ENCODE assay signal across 9 mouse cellular contexts in the genomic region with DNA sequence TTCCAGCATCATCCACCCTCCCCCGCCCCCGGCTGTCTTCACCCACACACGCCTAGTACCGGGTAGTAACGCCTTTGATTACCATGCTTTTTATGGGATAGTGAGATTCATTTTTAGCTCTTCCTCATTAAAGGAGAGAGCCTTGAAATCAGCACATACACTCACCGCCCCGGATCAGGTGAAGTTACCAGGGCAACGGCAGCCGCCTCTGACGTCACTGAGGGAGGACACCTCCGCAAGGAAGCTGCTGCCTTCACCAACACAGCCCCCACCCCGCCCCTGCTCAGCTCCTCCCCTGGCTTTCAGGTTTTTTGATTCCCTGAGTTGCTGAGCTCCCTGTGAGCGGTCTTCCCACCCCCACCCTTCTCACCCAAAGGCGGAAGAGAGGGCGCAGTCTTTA.
DNase-seq lines count a peak whose midpoint lies in the region; ATAC-seq and TF ChIP-seq lines count a peak whose summit lies in the region.
"Had no signal": no experiment of that assay in that cellular context is flagged by ENCODE, and none has a peak within 500 bp of the region (broad histone marks: within the 10 kb centered on the region; RNA-seq: fewer than 3 reads in every experiment).

No protein-coding gene starts in this region.

- 0 out of 2 replicates have a peak, but pooled peaks cover 3% of the 10 kb centered on the region for H3K4me1 ChIP-seq in kidney, adult 2 months (ENCODE audit: control insufficient read depth, insufficient read depth, low read length)
- H3K4me1 ChIP-seq in forebrain, embryonic 15.5 days, result peaks cover 8% of the 10 kb centered on the region
- peaks cover 8% of the 10 kb centered on the region for H3K4me1 ChIP-seq in liver, embryonic 12.5 days

- peak; percentile 6 for DNase-seq in kidney, adult 2 months
- DNase-seq in kidney, adult 9 months, result no peak
- peak; percentile 12 for DNase-seq in cerebellum, adult 11 months
- DNase-seq in kidney, postnatal 14 days, result peak; percentile 11
- DNase-seq in retina, postnatal 1 day, result peak; percentile 64
- DNase-seq in Muller cell, postnatal 12 days (ENCODE audit: inconsistent ontology term), result no peak

- H3K4me2 ChIP-seq in forebrain, embryonic 15.5 days (replicated peaks), result peak overlapping the region; percentile 45
- peak overlapping the region; percentile 52 for H3K4me2 ChIP-seq in liver, embryonic 12.5 days

- no peaks in the 10 kb centered on the region for H3K36me3 ChIP-seq in kidney, adult 2 months (ENCODE audit: control insufficient read depth, insufficient read depth, low read length)
- H3K36me3 ChIP-seq in forebrain, embryonic 15.5 days, result no peaks in the 10 kb centered on the region
- no peaks in the 10 kb centered on the region for H3K36me3 ChIP-seq in liver, embryonic 12.5 days

- peak overlapping the region; percentile 27 for H3K9ac ChIP-seq in forebrain, embryonic 15.5 days (replicated peaks)
- H3K9ac ChIP-seq in liver, embryonic 12.5 days, result no peak overlapping the region

- 12% methylated on average over 15 of the region's 15 CpGs for WGBS in kidney, adult 2 months
- 10% methylated on average over 15 of the region's 15 CpGs for WGBS in forebrain, embryonic 15.5 days
- 11% methylated on average over 15 of the region's 15 CpGs for WGBS in liver, embryonic 12.5 days (ENCODE audit: insufficient replicate concordance)

- TF ChIP-seq CTCF in kidney, adult 2 months (conservative IDR thresholded peaks at IDR 0.05; ENCODE audit: insufficient read depth, insufficient read length, low read depth, low read length), result no peak

- no peaks in the 10 kb centered on the region for H3K9me3 ChIP-seq in forebrain, embryonic 15.5 days
- no peaks in the 10 kb centered on the region for H3K9me3 ChIP-seq in liver, embryonic 12.5 days (replicated peaks)

- ATAC-seq in forebrain, embryonic 15.5 days (replicated peaks), result peak; percentile 90
- peak; percentile 73 for ATAC-seq in liver, embryonic 12.5 days
- ATAC-seq: Patski had no signal

- H3K27ac ChIP-seq in kidney, adult 2 months (ENCODE audit: insufficient read depth, low read depth, low read length), result no peak overlapping the region
- peak overlapping the region; percentile 72 for H3K27ac ChIP-seq in forebrain, embryonic 15.5 days (replicated peaks)
- H3K27ac ChIP-seq in liver, embryonic 12.5 days, result no peak overlapping the region

- no peak overlapping the region for H3K4me3 ChIP-seq in kidney, adult 2 months (ENCODE audit: insufficient read depth, low read depth, low read length)
- peak overlapping the region; percentile 33 for H3K4me3 ChIP-seq in forebrain, embryonic 15.5 days
- H3K4me3 ChIP-seq in liver, embryonic 12.5 days, result no peak overlapping the region

- no peak for TF ChIP-seq POLR2A in kidney, adult 2 months (IDR thresholded peaks at IDR 0.05; ENCODE audit: low read depth, low read length)

- H3K27me3 ChIP-seq in kidney, adult 2 months (replicated peaks; ENCODE audit: control insufficient read depth, insufficient read depth, low read length), result no peaks in the 10 kb centered on the region; the same call in 1 of the 2 replicates
- H3K27me3 ChIP-seq in forebrain, embryonic 15.5 days, result no peaks in the 10 kb centered on the region
- H3K27me3 ChIP-seq in liver, embryonic 12.5 days (replicated peaks), result no peaks in the 10 kb centered on the region
- H3K27me3 ChIP-seq: Patski had no signal

Comparison
In these comparisons a context has a peak if more than half of its experiments do, and no peak if none do; other contexts are left out.
1. DNase-seq: peak in kidney, adult 2 months (single experiment), cerebellum, adult 11 months (single experiment), kidney, postnatal 14 days (single experiment) and retina, postnatal 1 day (single experiment); none in kidney, adult 9 months (single experiment) and Muller cell, postnatal 12 days (single experiment).